Mouse (Mus musculus): Measurements from ENCODE around the gene Olfr1148.

Gene Olfr1148

DNA sequence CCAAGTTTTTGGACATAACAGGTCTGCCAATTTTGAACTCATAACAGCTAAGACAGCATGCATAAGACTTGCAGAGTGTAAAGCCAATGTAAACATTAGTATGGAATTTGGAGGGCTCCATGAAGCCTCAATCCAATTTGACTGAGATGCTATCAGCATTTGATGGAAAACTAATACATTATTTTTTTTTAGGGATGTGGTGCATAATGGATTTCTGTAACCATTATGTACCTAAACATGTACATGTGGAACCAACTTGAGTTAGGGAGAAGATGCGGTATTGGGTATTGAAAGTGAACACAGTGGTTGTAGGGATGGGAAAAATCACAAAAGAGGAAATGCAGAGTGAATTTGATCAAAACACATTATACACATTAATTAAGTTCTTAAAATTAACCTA lies at the start of gene Olfr1148:
TSS of gene Olfr1148 (plus strand) at position 301 of the 400 bp plus-strand sequence.
- DNase-seq (ENCODE audit: low read depth, low spot score), result no peak

- DNase-seq (ENCODE audit: low read depth, low spot score), result no peak
Measured at GRCm38 (mm10) chr2:87800292-87800691, 30.0 kb upstream of the Olfr1148 start, which contains the start of gene Olfr1143. Olfr1143 (plus strand) TSS chr2:87800592.

DNA sequence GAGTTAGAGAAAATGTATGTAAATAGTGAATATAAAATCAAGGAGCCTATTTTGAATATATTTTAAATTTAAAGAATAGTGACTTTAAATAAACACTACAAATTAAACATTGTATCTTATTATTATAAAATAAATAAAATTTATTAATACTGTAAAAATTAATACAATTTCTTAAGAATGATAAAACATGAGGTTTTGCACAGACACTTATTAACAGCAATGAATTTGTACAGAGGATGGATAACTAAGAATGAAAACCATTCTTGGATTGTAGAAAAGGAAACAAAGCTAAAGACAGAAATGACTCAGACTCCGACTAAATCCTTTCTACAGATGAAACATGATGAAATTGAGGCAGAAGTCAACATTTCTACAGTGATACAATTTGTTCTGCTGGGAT lies 20.8 kb upstream of the Olfr1148 start, which contains the start of gene Olfr1145:
TSS of gene Olfr1145 (plus strand) at position 301 of the 400 bp plus-strand sequence.
- DNase-seq (ENCODE audit: low read depth, low spot score), result no peak

DNA sequence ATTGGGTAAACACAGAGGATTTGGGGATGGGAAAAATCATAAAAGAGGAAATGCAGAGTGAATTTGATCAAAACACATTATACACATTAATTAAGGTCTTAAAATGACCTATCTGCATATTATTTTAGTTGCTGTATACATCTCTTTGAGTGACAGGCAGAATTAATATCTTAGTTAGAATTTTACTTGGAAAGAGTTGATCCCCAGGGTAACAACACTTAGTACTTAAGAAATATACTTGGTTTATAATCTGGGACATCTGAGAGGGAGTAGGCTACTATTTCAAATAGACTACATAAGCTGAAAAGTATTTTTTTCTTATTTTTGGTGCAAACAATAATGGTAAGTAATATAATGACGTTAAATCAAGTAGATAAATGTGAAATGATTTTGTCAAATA lies 13.4 kb downstream of the Olfr1148 start, which contains the start of gene Olfr1150-ps1:
TSS of gene Olfr1150-ps1 (plus strand) at position 301 of the 400 bp plus-strand sequence.
- no peak for DNase-seq (ENCODE audit: low read depth, low spot score)

GRCm38 (mm10) chr2:87855562-87855961 lies 25.2 kb downstream of the Olfr1148 start, which contains the start of gene Olfr1151:
Olfr1151 (plus strand) TSS chr2:87855862.
- no peak for DNase-seq (ENCODE audit: low read depth, low spot score)

- DNase-seq (ENCODE audit: low read depth, low spot score), result no peak
Measured at GRCm38 (mm10) chr2:87866192-87866591, 35.9 kb downstream of the Olfr1148 start, which contains the start of gene Olfr1152. Olfr1152 (plus strand) TSS chr2:87866492.

All from WW6 (cell line).